In genomic region chr11:97742591-97742990, GRCm38 (mm10) we compare ENCODE assay signal across 8 mouse cellular contexts. TPM values are rescaled to one million over a fixed set of nuclear protein-coding genes. Genes with fewer than 3 reads are reported as not detected.
A peak's percentile ranks its signal among the peaks of the same experiment; 100 is the strongest.
DNase-seq lines count a peak whose midpoint lies in the region; ATAC-seq lines count a peak whose summit lies in the region.

No protein-coding gene starts in this region.

- intact Hi-C loops in heart, postnatal 14 days (cut with DNase I): no loop called here
- intact Hi-C loops in gastrocnemius, postnatal 14 days (cut with DNase I; ENCODE audit: low total_unique reads): loop anchor here (5.0 kb wide), 1 partner anchor 35 kb away; no protein-coding TSS in a partner anchor

- peak overlapping the region; percentile 93 for H3K4me3 ChIP-seq in heart, embryonic 12.5 days
- H3K4me3 ChIP-seq in forebrain, embryonic 13.5 days: peak overlapping the region; percentile 77
- peak overlapping the region; percentile 90; the same call in 1 of the 2 replicates for H3K4me3 ChIP-seq in liver, embryonic 13.5 days (replicated peaks)

- DNase-seq in heart, postnatal 14 days: no peak
- DNase-seq in A20 (ENCODE audit: low read depth, low spot score): peak; percentile 62
- no peak for DNase-seq in liver, embryonic 13.5 days
- DNase-seq in gastrocnemius, postnatal 14 days: no peak
- no peak for DNase-seq in kidney, adult 9 months
- no peak for DNase-seq in Muller cell, postnatal 12 days (ENCODE audit: inconsistent ontology term)

- no peaks in the 10 kb centered on the region for H3K9me3 ChIP-seq in heart, embryonic 12.5 days (replicated peaks)
- H3K9me3 ChIP-seq in forebrain, embryonic 13.5 days (replicated peaks): no peaks in the 10 kb centered on the region
- H3K9me3 ChIP-seq in liver, embryonic 13.5 days (replicated peaks): no peaks in the 10 kb centered on the region

- H3K9ac ChIP-seq in heart, embryonic 12.5 days: no peak overlapping the region
- 0 out of 2 replicates have a peak overlapping the region, but pooled peaks have one; percentile 89 for H3K9ac ChIP-seq in forebrain, embryonic 13.5 days
- H3K9ac ChIP-seq in liver, embryonic 13.5 days: peak overlapping the region; percentile 94

- no peak for ATAC-seq in heart, embryonic 12.5 days (ENCODE audit: insufficient number of reproducible peaks, low FRiP score)
- no peak for ATAC-seq in forebrain, embryonic 13.5 days
- no peak for ATAC-seq in liver, embryonic 13.5 days (ENCODE audit: low read depth)

- no peak overlapping the region for H3K27ac ChIP-seq in heart, embryonic 12.5 days (ENCODE audit: poor library complexity, severe bottlenecking)
- no peak overlapping the region for H3K27ac ChIP-seq in forebrain, embryonic 13.5 days
- no peak overlapping the region for H3K27ac ChIP-seq in liver, embryonic 13.5 days

- H3K36me3 ChIP-seq in heart, embryonic 12.5 days: peaks cover 16% of the 10 kb centered on the region
- peaks cover 18% of the 10 kb centered on the region for H3K36me3 ChIP-seq in forebrain, embryonic 13.5 days (ENCODE audit: poor library complexity, severe bottlenecking)
- H3K36me3 ChIP-seq in liver, embryonic 13.5 days: peaks cover 22% of the 10 kb centered on the region

- no peaks in the 10 kb centered on the region for H3K27me3 ChIP-seq in heart, embryonic 12.5 days (replicated peaks)
- H3K27me3 ChIP-seq in forebrain, embryonic 13.5 days: no peaks in the 10 kb centered on the region
- H3K27me3 ChIP-seq in liver, embryonic 13.5 days: no peaks in the 10 kb centered on the region

- peak overlapping the region; percentile 81 for H3K4me2 ChIP-seq in heart, embryonic 12.5 days
- peak overlapping the region; percentile 73 for H3K4me2 ChIP-seq in forebrain, embryonic 13.5 days
- H3K4me2 ChIP-seq in liver, embryonic 13.5 days: peak overlapping the region; percentile 92

- 85% methylated on average over 9 of the region's 9 CpGs for WGBS in heart, embryonic 12.5 days
- 77% methylated on average over 9 of the region's 9 CpGs for WGBS in forebrain, embryonic 13.5 days
- 70% methylated on average over 9 of the region's 9 CpGs for WGBS in liver, embryonic 13.5 days (ENCODE audit: insufficient replicate concordance)

- H3K4me1 ChIP-seq in heart, embryonic 12.5 days (replicated peaks): peaks cover 25% of the 10 kb centered on the region
- H3K4me1 ChIP-seq in forebrain, embryonic 13.5 days: peaks cover 30% of the 10 kb centered on the region
- H3K4me1 ChIP-seq in liver, embryonic 13.5 days (replicated peaks): peaks cover 48% of the 10 kb centered on the region

RNA-seq across cellular contexts. Expression of gene Pip4k2b, which starts 1.9 kb away (rescaled TPM):
- 1.3 and 1.4 TPM in 2 replicates for polyA plus RNA-seq in heart, embryonic 12.5 days (2016; fragmentation: Nextera tagmentation; extraction: Ambion mirVana)
- total RNA-seq in heart, postnatal 14 days (2021): 10 to 100 TPM; 20.7 to 22.6 TPM
- 3.5 and 4.2 TPM in 2 replicates for polyA plus RNA-seq in forebrain, embryonic 13.5 days (2015; fragmentation: Nextera tagmentation; extraction: Ambion mirVana)
- 0.88 TPM in 2 replicates for polyA plus RNA-seq in liver, embryonic 13.5 days (2015; fragmentation: Nextera tagmentation; extraction: Ambion mirVana)
- total RNA-seq in gastrocnemius, postnatal 14 days (2021): 10 to 100 TPM; 33.3 to 38.5 TPM

RNA-seq across cellular contexts. Expression of gene Cwc25, which starts 23.8 kb away (rescaled TPM):
- polyA plus RNA-seq in heart, embryonic 12.5 days (2016; fragmentation: Nextera tagmentation; extraction: Ambion mirVana): 10.9 and 11.4 TPM in 2 replicates
- 10 to 100 TPM in 1 of 2 experiments, 1 to 10 TPM in 1; 8.9 to 10.6 TPM for total RNA-seq in heart, postnatal 14 days (2021)
- 18.0 and 20.1 TPM in 2 replicates for polyA plus RNA-seq in forebrain, embryonic 13.5 days (2015; fragmentation: Nextera tagmentation; extraction: Ambion mirVana)
- polyA plus RNA-seq in liver, embryonic 13.5 days (2015; fragmentation: Nextera tagmentation; extraction: Ambion mirVana): 7.0 and 7.7 TPM in 2 replicates
- 1 to 10 TPM; 6.0 to 6.7 TPM for total RNA-seq in gastrocnemius, postnatal 14 days (2021)

RNA-seq across cellular contexts. Expression of gene 1700001P01Rik, which starts 33.1 kb away (rescaled TPM):
- not detected in 2 replicates for polyA plus RNA-seq in heart, embryonic 12.5 days (2016; fragmentation: Nextera tagmentation; extraction: Ambion mirVana)
- under 1 TPM in 1 of 2 experiments, not detected in 1; 0.65 TPM for total RNA-seq in heart, postnatal 14 days (2021)
- 0.62 and 0.76 TPM in 2 replicates for polyA plus RNA-seq in forebrain, embryonic 13.5 days (2015; fragmentation: Nextera tagmentation; extraction: Ambion mirVana)
- 0.19 and 0.22 TPM in 2 replicates for polyA plus RNA-seq in liver, embryonic 13.5 days (2015; fragmentation: Nextera tagmentation; extraction: Ambion mirVana)
- not detected for total RNA-seq in gastrocnemius, postnatal 14 days (2021)

RNA-seq across cellular contexts. Expression of gene Psmb3, which starts 39.4 kb away (rescaled TPM):
- polyA plus RNA-seq in heart, embryonic 12.5 days (2016; fragmentation: Nextera tagmentation; extraction: Ambion mirVana): 342 and 374 TPM in 2 replicates
- 100 to 1,000 TPM; 161 to 169 TPM for total RNA-seq in heart, postnatal 14 days (2021)
- polyA plus RNA-seq in forebrain, embryonic 13.5 days (2015; fragmentation: Nextera tagmentation; extraction: Ambion mirVana): 559 and 571 TPM in 2 replicates
- polyA plus RNA-seq in liver, embryonic 13.5 days (2015; fragmentation: Nextera tagmentation; extraction: Ambion mirVana): 335 and 374 TPM in 2 replicates
- total RNA-seq in gastrocnemius, postnatal 14 days (2021): 100 to 1,000 TPM; 146 to 154 TPM

RNA-seq across cellular contexts. Expression of gene Rpl23, which starts 39.6 kb away (rescaled TPM):
- 404 and 410 TPM in 2 replicates for polyA plus RNA-seq in heart, embryonic 12.5 days (2016; fragmentation: Nextera tagmentation; extraction: Ambion mirVana)
- 100 to 1,000 TPM; 503 to 533 TPM for total RNA-seq in heart, postnatal 14 days (2021)
- 386 and 461 TPM in 2 replicates for polyA plus RNA-seq in forebrain, embryonic 13.5 days (2015; fragmentation: Nextera tagmentation; extraction: Ambion mirVana)
- 436 and 468 TPM in 2 replicates for polyA plus RNA-seq in liver, embryonic 13.5 days (2015; fragmentation: Nextera tagmentation; extraction: Ambion mirVana)
- 100 to 1,000 TPM; 607 to 676 TPM for total RNA-seq in gastrocnemius, postnatal 14 days (2021)
